Mouse (Mus musculus) heart, adult 10 weeks (tissue): Measurements from ENCODE around the gene Gm4214. TPM values are rescaled to one million over a fixed set of nuclear protein-coding genes. Genes with fewer than 3 reads are reported as not detected.

Source experiments
- polyA plus RNA-seq: library from polyadenylated mRNA; stranded (reverse); fragments of 350-450 nt; fragmentation: Illumina TruSeq; extraction: RNeasy Lipid Tissue Mini Kit (QIAGEN cat#74804); gene quantifications from one replicate; pipeline ENCODE4 v1.2.3, GENCODE M21; 2014; ENCODE audit warnings: low read depth, low replicate concordance

Gm4214 gene
- not detected for polyA plus RNA-seq

DNA sequence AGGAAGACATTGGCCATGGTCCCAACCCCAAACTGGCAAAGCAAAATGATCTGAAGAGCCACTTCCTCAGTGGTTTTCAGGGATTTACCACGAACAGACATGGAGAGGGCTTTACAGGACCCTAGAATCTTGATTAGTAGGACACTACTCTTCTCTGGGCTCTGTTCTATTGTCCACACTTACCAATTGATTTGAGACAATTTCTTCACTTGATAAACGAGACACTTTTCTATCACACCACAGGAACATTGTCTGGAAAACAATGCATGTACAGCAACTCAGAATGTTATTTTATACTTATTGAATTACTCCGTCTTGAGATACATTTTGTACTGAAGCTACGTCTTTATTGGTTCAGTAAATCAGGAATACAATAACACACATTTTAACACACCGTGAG, at the start of gene Gm4214:
TSS of gene Gm4214 (minus strand) at position 101 of the 400 bp plus-strand sequence.

DNA sequence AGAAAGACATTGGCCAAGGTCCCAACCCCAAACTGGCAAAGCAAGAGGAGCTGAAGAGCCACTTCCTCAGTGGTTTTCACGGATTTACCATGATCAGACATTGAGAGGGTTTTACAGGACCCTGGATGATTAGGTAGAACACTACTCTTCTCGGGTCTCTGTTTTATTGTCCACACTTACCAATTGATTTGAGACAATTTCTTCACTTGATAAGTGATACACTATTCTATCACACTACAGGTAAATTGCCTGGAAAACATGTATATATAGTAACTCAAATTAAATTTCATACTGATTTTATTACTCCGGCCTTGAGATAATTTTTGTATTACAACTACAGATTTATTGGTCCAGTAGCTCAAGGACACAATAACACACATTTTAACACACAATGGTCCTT, 35.4 kb upstream of the Gm4214 start, which contains the start of gene Gm4216:
TSS of gene Gm4216 (minus strand) at position 101 of the 400 bp plus-strand sequence.

Other genes with a start within 250 kb of the Gm4214 start
- gene Vmn1r157, start 223.0 kb downstream of the Gm4214 start, polyA plus RNA-seq, result not detected
- gene Vmn1r158, start 193.9 kb downstream of the Gm4214 start, polyA plus RNA-seq, result not detected
- gene Vmn1r159, start 141.1 kb downstream of the Gm4214 start, polyA plus RNA-seq, result not detected
- gene Vmn1r160, start 113.4 kb downstream of the Gm4214 start, polyA plus RNA-seq, result not detected
- not detected for gene Gm4216, start 35.2 kb upstream of the Gm4214 start, polyA plus RNA-seq
- not detected for gene Vmn1r163, start 70.9 kb upstream of the Gm4214 start, polyA plus RNA-seq
- not detected for gene Gm8720, start 82.8 kb upstream of the Gm4214 start, polyA plus RNA-seq
- not detected for gene Gm10662, start 159.8 kb upstream of the Gm4214 start, polyA plus RNA-seq
- gene Vmn1r165, start 232.7 kb upstream of the Gm4214 start, polyA plus RNA-seq, result not detected